Mouse (Mus musculus): ENCODE measurements around the gene Olfr571. TPM values are rescaled to one million over a fixed set of nuclear protein-coding genes. Genes with fewer than 3 reads are reported as not detected.

Gene Olfr571
- polyA plus RNA-seq (2014; fragmentation: Nextera tagmentation; extraction: Ambion mirVana), result 0.11 TPM in 1 of 2 replicates, not detected in the other

GRCm38 (mm10) chr7:102917032-102917875 is at the start of gene Olfr571:
TSS of gene Olfr571 (minus strand) at chr7:102917536.
- DNase-seq (ENCODE audit: low spot score, missing footprints) (no peak), ATAC-seq (ENCODE audit: low FRiP score) (peak; percentile 78)
- Histone ChIP-seq H3K27ac (ENCODE audit: low read depth, low read length) (no peak within 1 kb of the TSS), H3K4me3 (ENCODE audit: low read depth, low read length) (no peak within 1 kb of the TSS), H3K4me2 (no peak within 1 kb of the TSS), H3K4me1 (ENCODE audit: control insufficient read depth, insufficient read depth, low read length) (no peaks in the 10 kb centered on the region), H3K27me3 (ENCODE audit: control insufficient read depth, insufficient read depth, low read length) (no peaks in the 10 kb centered on the region), H3K36me3 (ENCODE audit: control insufficient read depth, insufficient read depth, low read length) (no peaks in the 10 kb centered on the region), H3K9me3 (ENCODE audit: control insufficient read depth, low read length) (no peaks in the 10 kb centered on the region), H3K9ac (ENCODE audit: low read length) (no peak within 1 kb of the TSS)
- WGBS, result 69% methylated on average over 4 of the region's 4 CpGs

- 63% methylated on average over 2 of the region's 2 CpGs for WGBS
- H3K4me3 ChIP-seq (ENCODE audit: low read depth, low read length), result no peak within 1 kb of the TSS
- H3K9me3 ChIP-seq (ENCODE audit: control insufficient read depth, low read length), result no peaks in the 10 kb centered on the region
- H3K27me3 ChIP-seq (ENCODE audit: control insufficient read depth, insufficient read depth, low read length), result no peaks in the 10 kb centered on the region
- H3K4me1 ChIP-seq (ENCODE audit: control insufficient read depth, insufficient read depth, low read length), result no peaks in the 10 kb centered on the region
- no peak within 1 kb of the TSS for H3K27ac ChIP-seq (ENCODE audit: low read depth, low read length)
- H3K4me2 ChIP-seq, result no peak within 1 kb of the TSS
- H3K9ac ChIP-seq (ENCODE audit: low read length), result no peak within 1 kb of the TSS
- no peaks in the 10 kb centered on the region for H3K36me3 ChIP-seq (ENCODE audit: control insufficient read depth, insufficient read depth, low read length)
- DNase-seq (ENCODE audit: low spot score, missing footprints) (no peak), ATAC-seq (ENCODE audit: low FRiP score) (no peak)
Observed at GRCm38 (mm10) chr7:102962360-102962759, 45.0 kb upstream of the Olfr571 start, which contains the start of gene Olfr576. TSS of gene Olfr576 (plus strand) at chr7:102962660.

- WGBS, result 74% methylated on average over 1 of the region's 1 CpGs
- Histone ChIP-seq H3K4me1 (ENCODE audit: control insufficient read depth, insufficient read depth, low read length) (no peaks in the 10 kb centered on the region), H3K4me2 (no peak within 1 kb of the TSS), H3K9ac (ENCODE audit: low read length) (no peak within 1 kb of the TSS), H3K36me3 (ENCODE audit: control insufficient read depth, insufficient read depth, low read length) (no peaks in the 10 kb centered on the region), H3K27ac (ENCODE audit: low read depth, low read length) (no peak within 1 kb of the TSS), H3K4me3 (ENCODE audit: low read depth, low read length) (no peak within 1 kb of the TSS), H3K27me3 (ENCODE audit: control insufficient read depth, insufficient read depth, low read length) (no peaks in the 10 kb centered on the region), H3K9me3 (ENCODE audit: control insufficient read depth, low read length) (no peaks in the 10 kb centered on the region)
- DNase-seq (ENCODE audit: low spot score, missing footprints) (no peak), ATAC-seq (ENCODE audit: low FRiP score) (no peak)
Observed at GRCm38 (mm10) chr7:102958593-102958992, 41.3 kb upstream of the Olfr571 start, which contains the start of gene Olfr575. TSS of gene Olfr575 (minus strand) at chr7:102958775.

- Histone ChIP-seq H3K36me3 (ENCODE audit: control insufficient read depth, insufficient read depth, low read length) (no peaks in the 10 kb centered on the region), H3K27ac (ENCODE audit: low read depth, low read length) (no peak overlapping the region), H3K4me3 (ENCODE audit: low read depth, low read length) (no peak overlapping the region), H3K27me3 (ENCODE audit: control insufficient read depth, insufficient read depth, low read length) (no peaks in the 10 kb centered on the region), H3K9ac (ENCODE audit: low read length) (no peak overlapping the region), H3K4me1 (ENCODE audit: control insufficient read depth, insufficient read depth, low read length) (no peaks in the 10 kb centered on the region), H3K4me2 (no peak overlapping the region), H3K9me3 (ENCODE audit: control insufficient read depth, low read length) (no peaks in the 10 kb centered on the region)
- DNase-seq (ENCODE audit: low spot score, missing footprints), result no peak
- WGBS, result 81% methylated on average over 3 of the region's 3 CpGs
- ATAC-seq (ENCODE audit: low FRiP score), result no peak
Observed at GRCm38 (mm10) chr7:102958137-102958536, 40.8 kb upstream of the Olfr571 start.

GRCm38 (mm10) chr7:102950732-102951131 is 33.4 kb upstream of the Olfr571 start:
- Histone ChIP-seq H3K9me3 (ENCODE audit: control insufficient read depth, low read length) (no peaks in the 10 kb centered on the region), H3K4me2 (no peak overlapping the region), H3K9ac (ENCODE audit: low read length) (no peak overlapping the region), H3K27me3 (ENCODE audit: control insufficient read depth, insufficient read depth, low read length) (no peaks in the 10 kb centered on the region), H3K36me3 (ENCODE audit: control insufficient read depth, insufficient read depth, low read length) (no peaks in the 10 kb centered on the region), H3K27ac (ENCODE audit: low read depth, low read length) (no peak overlapping the region), H3K4me3 (ENCODE audit: low read depth, low read length) (no peak overlapping the region), H3K4me1 (ENCODE audit: control insufficient read depth, insufficient read depth, low read length) (no peaks in the 10 kb centered on the region)
- no peak for ATAC-seq (ENCODE audit: low FRiP score)
- DNase-seq (ENCODE audit: low spot score, missing footprints), result no peak
- WGBS, result 83% methylated on average over 1 of the region's 1 CpGs

- DNase-seq (ENCODE audit: low spot score, missing footprints) (no peak), ATAC-seq (ENCODE audit: low FRiP score) (no peak)
- Histone ChIP-seq H3K27ac (ENCODE audit: low read depth, low read length) (no peak within 1 kb of the TSS), H3K4me3 (ENCODE audit: low read depth, low read length) (no peak within 1 kb of the TSS), H3K36me3 (ENCODE audit: control insufficient read depth, insufficient read depth, low read length) (no peaks in the 10 kb centered on the region), H3K4me2 (no peak within 1 kb of the TSS), H3K9me3 (ENCODE audit: control insufficient read depth, low read length) (no peaks in the 10 kb centered on the region), H3K9ac (ENCODE audit: low read length) (no peak within 1 kb of the TSS), H3K4me1 (ENCODE audit: control insufficient read depth, insufficient read depth, low read length) (no peaks in the 10 kb centered on the region), H3K27me3 (ENCODE audit: control insufficient read depth, insufficient read depth, low read length) (no peaks in the 10 kb centered on the region)
- WGBS, result 88% methylated on average over 1 of the region's 1 CpGs
Observed at GRCm38 (mm10) chr7:102948167-102948566, 30.8 kb upstream of the Olfr571 start, which contains the start of gene Olfr574. TSS of gene Olfr574 (plus strand) at chr7:102948467.

- H3K36me3 ChIP-seq (ENCODE audit: control insufficient read depth, insufficient read depth, low read length), result no peaks in the 10 kb centered on the region
- H3K4me2 ChIP-seq, result no peak overlapping the region
- H3K9ac ChIP-seq (ENCODE audit: low read length), result no peak overlapping the region
- no peaks in the 10 kb centered on the region for H3K27me3 ChIP-seq (ENCODE audit: control insufficient read depth, insufficient read depth, low read length)
- H3K4me3 ChIP-seq (ENCODE audit: low read depth, low read length), result no peak overlapping the region
- H3K9me3 ChIP-seq (ENCODE audit: control insufficient read depth, low read length), result no peaks in the 10 kb centered on the region
- no peak overlapping the region for H3K27ac ChIP-seq (ENCODE audit: low read depth, low read length)
- ATAC-seq (ENCODE audit: low FRiP score) (no peak), DNase-seq (ENCODE audit: low spot score, missing footprints) (no peak)
- WGBS, result 88% methylated on average over 1 of the region's 1 CpGs
- H3K4me1 ChIP-seq (ENCODE audit: control insufficient read depth, insufficient read depth, low read length), result no peaks in the 10 kb centered on the region
Observed at GRCm38 (mm10) chr7:102943417-102943816, 26.1 kb upstream of the Olfr571 start.

- no peaks in the 10 kb centered on the region for H3K27me3 ChIP-seq (ENCODE audit: control insufficient read depth, insufficient read depth, low read length)
- no peak within 1 kb of the TSS for H3K27ac ChIP-seq (ENCODE audit: low read depth, low read length)
- no peaks in the 10 kb centered on the region for H3K9me3 ChIP-seq (ENCODE audit: control insufficient read depth, low read length)
- no peaks in the 10 kb centered on the region for H3K36me3 ChIP-seq (ENCODE audit: control insufficient read depth, insufficient read depth, low read length)
- WGBS, result 93% methylated on average over 2 of the region's 2 CpGs
- H3K4me3 ChIP-seq (ENCODE audit: low read depth, low read length), result no peak within 1 kb of the TSS
- H3K4me1 ChIP-seq (ENCODE audit: control insufficient read depth, insufficient read depth, low read length), result no peaks in the 10 kb centered on the region
- ATAC-seq (ENCODE audit: low FRiP score), result no peak
- H3K9ac ChIP-seq (ENCODE audit: low read length), result no peak within 1 kb of the TSS
- H3K4me2 ChIP-seq, result no peak within 1 kb of the TSS
- no peak for DNase-seq (ENCODE audit: low spot score, missing footprints)
Observed at GRCm38 (mm10) chr7:102942475-102942874, 25.1 kb upstream of the Olfr571 start, which contains the start of gene Olfr573-ps1. TSS of gene Olfr573-ps1 (minus strand) at chr7:102942575.

- Histone ChIP-seq H3K4me3 (ENCODE audit: low read depth, low read length) (no peak overlapping the region), H3K36me3 (ENCODE audit: control insufficient read depth, insufficient read depth, low read length) (no peaks in the 10 kb centered on the region), H3K4me2 (no peak overlapping the region), H3K4me1 (ENCODE audit: control insufficient read depth, insufficient read depth, low read length) (no peaks in the 10 kb centered on the region), H3K9me3 (ENCODE audit: control insufficient read depth, low read length) (no peaks in the 10 kb centered on the region), H3K27ac (ENCODE audit: low read depth, low read length) (no peak overlapping the region), H3K27me3 (ENCODE audit: control insufficient read depth, insufficient read depth, low read length) (no peaks in the 10 kb centered on the region), H3K9ac (ENCODE audit: low read length) (no peak overlapping the region)
- no peak for DNase-seq (ENCODE audit: low spot score, missing footprints)
- ATAC-seq (ENCODE audit: low FRiP score), result no peak
- 76% methylated on average over 3 of the region's 3 CpGs for WGBS
Observed at GRCm38 (mm10) chr7:102927105-102927504, 9.8 kb upstream of the Olfr571 start.

Measured in midbrain, embryonic 11.5 days (tissue).